Mouse (Mus musculus) stomach, embryonic 15.5 days (tissue): ENCODE results near the gene Kif1b. TPM values are rescaled to one million over a fixed set of nuclear protein-coding genes. Genes with fewer than 3 reads are reported as not detected.

Experiments
- ATAC-seq: fragments of 200-750 bp; cut with Nextera tagmentation; 2 replicates; pipeline ENCODE4 v1.8.0; 2017; ENCODE audit warnings: low read depth, moderate number of reproducible peaks, moderate TSS enrichment; ENCODE audit not compliant: insufficient read depth, low FRiP score
- H3K27ac ChIP-seq: fragments of 300-500 bp; sonication (generic); 2 replicates; pipeline ENCODE4 v1.5.1; 2015; ENCODE audit warnings: mild to moderate bottlenecking, inconsistent platforms
- H3K27me3 ChIP-seq: fragments of 300-500 bp; sonication (generic); replicated peaks from 2 replicates; pipeline ENCODE4 v1.6.1; 2015; ENCODE audit warnings: inconsistent platforms
- H3K36me3 ChIP-seq: fragments of 300-500 bp; sonication (generic); 2 replicates; pipeline ENCODE4 v1.6.1; 2015; ENCODE audit warnings: inconsistent platforms
- H3K4me1 ChIP-seq: fragments of 300-500 bp; sonication (generic); 2 replicates; pipeline ENCODE4 v1.6.1; 2015; ENCODE audit warnings: inconsistent platforms
- H3K4me2 ChIP-seq: fragments of 300-500 bp; sonication (generic); 2 replicates; pipeline ENCODE4 v1.6.1; 2015; ENCODE audit warnings: mild to moderate bottlenecking, inconsistent platforms
- H3K4me3 ChIP-seq: fragments of 300-500 bp; sonication (generic); replicated peaks from 2 replicates; pipeline ENCODE4 v1.5.1; 2015; ENCODE audit warnings: inconsistent platforms
- H3K9ac ChIP-seq: fragments of 300-500 bp; sonication (generic); 2 replicates; pipeline ENCODE4 v1.6.1; 2015; ENCODE audit warnings: inconsistent platforms
- H3K9me3 ChIP-seq: fragments of 300-500 bp; sonication (generic); 2 replicates; pipeline ENCODE4 v1.6.1; 2016; ENCODE audit warnings: inconsistent platforms
- WGBS: fragments of 180-500 bp; shearing (Covaris S2); methylation state at CpG from one replicate; pipeline ENCODE4 v1.1.7; 2015; 5-methylcytosine and 5-hydroxymethylcytosine counted together
- polyA plus RNA-seq: library from polyadenylated mRNA; unstranded; fragments of >200 nt; fragmentation: Nextera tagmentation; extraction: Ambion mirVana; gene quantifications from 2 replicates; pipeline ENCODE4 v1.2.1, GENCODE M21; 2015

The Kif1b gene
- polyA plus RNA-seq, 1 experiment from 2014 or later, result 39.3 TPM

- H3K4me2 ChIP-seq, result no peak overlapping the region
- no peak for ATAC-seq
Measured at GRCm38 (mm10) chr4:149290157-149290750, 17.2 kb downstream of the Kif1b start.

GRCm38 (mm10) chr4:149286287-149287137 is 21.0 kb downstream of the Kif1b start:
- H3K4me2 ChIP-seq, result no peak overlapping the region
- no peak overlapping the region for H3K9ac ChIP-seq
- no peaks in the 10 kb centered on the region; the same call in 1 of the 2 replicates for H3K36me3 ChIP-seq
- WGBS, result 71% methylated on average over 8 of the region's 8 CpGs
- ATAC-seq, result no peak
- no peak overlapping the region for H3K27ac ChIP-seq
- no peaks in the 10 kb centered on the region for H3K9me3 ChIP-seq
- no peaks in the 10 kb centered on the region for H3K27me3 ChIP-seq
- H3K4me3 ChIP-seq, result no peak overlapping the region
- H3K4me1 ChIP-seq, result 0 out of 2 replicates have a peak, but pooled peaks cover 7% of the 10 kb centered on the region

More at GRCm38 (mm10) chr4:149290157-149290750, 17.2 kb downstream of the Kif1b start:
- Histone ChIP-seq H3K27me3 (no peaks in the 10 kb centered on the region), H3K4me3 (no peak overlapping the region), H3K36me3 (no peaks in the 10 kb centered on the region; the same call in 1 of the 2 replicates), H3K9ac (no peak overlapping the region), H3K4me1 (peaks cover 14% of the 10 kb centered on the region; the same call in 1 of the 2 replicates), H3K9me3 (no peaks in the 10 kb centered on the region), H3K27ac (no peak overlapping the region)
- WGBS, result 91% methylated on average over 7 of the region's 7 CpGs

DNA sequence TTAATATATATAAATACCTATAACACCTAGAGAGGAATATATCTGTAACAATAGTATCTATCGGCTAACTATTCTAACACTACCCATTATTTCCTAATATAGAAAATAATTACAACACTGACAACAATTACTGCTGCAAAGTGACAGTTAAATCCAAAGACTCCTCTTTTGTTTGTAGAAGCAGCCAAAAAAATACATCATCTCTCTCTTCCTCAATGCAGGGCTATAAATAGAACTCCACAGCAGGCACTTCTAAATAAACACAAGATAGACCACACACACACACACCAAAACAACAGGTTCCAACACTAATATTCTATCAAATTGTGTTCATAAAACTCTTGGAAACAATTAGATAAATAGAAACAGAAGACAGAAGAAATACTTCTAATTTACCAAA is 21.8 kb downstream of the Kif1b start:
- no peak overlapping the region for H3K27ac ChIP-seq
- H3K4me2 ChIP-seq, result no peak overlapping the region
- H3K4me3 ChIP-seq, result no peak overlapping the region
- ATAC-seq, result no peak
- no peaks in the 10 kb centered on the region; the same call in 1 of the 2 replicates for H3K36me3 ChIP-seq
- 76% methylated on average over 1 of the region's 1 CpGs for WGBS
- no peaks in the 10 kb centered on the region for H3K27me3 ChIP-seq
- H3K4me1 ChIP-seq, result 0 out of 2 replicates have a peak, but pooled peaks cover 7% of the 10 kb centered on the region
- H3K9ac ChIP-seq, result no peak overlapping the region
- H3K9me3 ChIP-seq, result no peaks in the 10 kb centered on the region

GRCm38 (mm10) chr4:149283018-149283417 is 24.5 kb downstream of the Kif1b start:
- no peaks in the 10 kb centered on the region for H3K9me3 ChIP-seq
- H3K27ac ChIP-seq, result no peak overlapping the region
- WGBS, result 74% methylated on average over 3 of the region's 3 CpGs
- no peaks in the 10 kb centered on the region for H3K36me3 ChIP-seq
- 0 out of 2 replicates have a peak, but pooled peaks cover 10% of the 10 kb centered on the region for H3K4me1 ChIP-seq
- no peaks in the 10 kb centered on the region for H3K27me3 ChIP-seq
- no peak for ATAC-seq
- no peak overlapping the region for H3K9ac ChIP-seq
- H3K4me3 ChIP-seq, result no peak overlapping the region
- no peak overlapping the region for H3K4me2 ChIP-seq

- no peaks in the 10 kb centered on the region for H3K36me3 ChIP-seq
- H3K4me2 ChIP-seq, result no peak overlapping the region
- no peak overlapping the region for H3K4me3 ChIP-seq
- H3K4me1 ChIP-seq, result 0 out of 2 replicates have a peak, but pooled peaks cover 10% of the 10 kb centered on the region
- no peaks in the 10 kb centered on the region for H3K27me3 ChIP-seq
- WGBS, result 60% methylated on average over 7 of the region's 7 CpGs
- ATAC-seq, result peak; percentile 34; the same call in 1 of the 2 replicates
- H3K9ac ChIP-seq, result no peak overlapping the region
- no peak overlapping the region for H3K27ac ChIP-seq
- no peaks in the 10 kb centered on the region for H3K9me3 ChIP-seq
Measured at GRCm38 (mm10) chr4:149282025-149282738, 25.3 kb downstream of the Kif1b start.

DNA sequence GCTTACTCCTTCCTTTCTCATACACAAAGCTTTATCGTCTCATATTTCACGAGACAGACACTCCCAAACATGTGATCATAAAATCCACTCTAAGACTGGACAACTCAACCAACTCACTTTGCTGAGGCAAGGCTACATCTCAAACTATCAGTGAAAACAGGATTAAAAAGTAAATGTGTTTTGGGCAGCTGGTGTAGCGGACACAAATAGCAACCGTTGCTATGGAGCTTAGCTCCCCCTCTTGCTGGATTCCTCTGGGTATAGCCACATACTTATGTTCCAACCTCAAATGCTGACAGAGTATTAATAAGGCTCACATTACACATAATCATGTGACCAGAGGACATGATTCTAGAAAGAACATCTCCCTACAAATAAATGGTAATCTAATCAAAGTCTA is 29.9 kb downstream of the Kif1b start:
- peaks cover 10% of the 10 kb centered on the region for H3K36me3 ChIP-seq
- 28% methylated on average over 4 of the region's 4 CpGs for WGBS
- H3K4me3 ChIP-seq, result no peak overlapping the region
- ATAC-seq, result peak; percentile 79; the same call in 1 of the 2 replicates
- 0 out of 2 replicates have a peak, but pooled peaks cover 3% of the 10 kb centered on the region for H3K4me1 ChIP-seq
- H3K27ac ChIP-seq, result no peak overlapping the region
- no peaks in the 10 kb centered on the region for H3K27me3 ChIP-seq
- H3K9me3 ChIP-seq, result no peaks in the 10 kb centered on the region
- no peak overlapping the region for H3K9ac ChIP-seq
- H3K4me2 ChIP-seq, result peak overlapping the region; percentile 27; the same call in 1 of the 2 replicates

GRCm38 (mm10) chr4:149273128-149273527 is 34.4 kb downstream of the Kif1b start:
- no peaks in the 10 kb centered on the region for H3K4me1 ChIP-seq

DNA sequence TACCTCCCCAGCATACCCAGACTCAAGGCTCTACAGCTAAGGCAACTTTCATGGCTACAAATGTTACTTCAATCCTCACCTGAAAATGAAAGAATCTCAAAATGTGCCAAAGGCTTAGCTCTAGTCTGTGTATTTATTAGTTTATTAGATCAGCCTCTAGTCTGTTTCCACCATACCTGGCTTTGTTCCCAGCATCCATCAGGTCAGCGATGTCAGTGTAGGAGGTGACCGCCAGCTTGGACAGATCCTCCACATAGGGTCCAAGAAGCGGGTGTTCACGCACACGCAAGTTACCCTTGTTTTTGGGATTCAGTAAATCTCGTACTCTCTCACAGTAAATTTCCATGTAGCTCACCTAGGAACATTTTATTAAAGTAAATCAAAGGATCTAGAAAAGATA is 37.0 kb downstream of the Kif1b start:
- no peaks in the 10 kb centered on the region for H3K4me1 ChIP-seq
- H3K4me2 ChIP-seq, result no peak overlapping the region
- no peaks in the 10 kb centered on the region for H3K27me3 ChIP-seq
- ATAC-seq, result no peak
- no peaks in the 10 kb centered on the region for H3K9me3 ChIP-seq
- 96% methylated on average over 6 of the region's 6 CpGs for WGBS
- H3K4me3 ChIP-seq, result no peak overlapping the region
- peaks cover 30% of the 10 kb centered on the region for H3K36me3 ChIP-seq
- H3K9ac ChIP-seq, result no peak overlapping the region
- H3K27ac ChIP-seq, result no peak overlapping the region

More at GRCm38 (mm10) chr4:149273128-149273527, 34.4 kb downstream of the Kif1b start:
- 91% methylated on average over 1 of the region's 1 CpGs for WGBS
- peaks cover 24% of the 10 kb centered on the region for H3K36me3 ChIP-seq
- no peak overlapping the region for H3K9ac ChIP-seq
- H3K27me3 ChIP-seq, result no peaks in the 10 kb centered on the region
- H3K4me3 ChIP-seq, result no peak overlapping the region
- H3K9me3 ChIP-seq, result no peaks in the 10 kb centered on the region
- no peak overlapping the region for H3K4me2 ChIP-seq
- no peak for ATAC-seq
- no peak overlapping the region for H3K27ac ChIP-seq

DNA sequence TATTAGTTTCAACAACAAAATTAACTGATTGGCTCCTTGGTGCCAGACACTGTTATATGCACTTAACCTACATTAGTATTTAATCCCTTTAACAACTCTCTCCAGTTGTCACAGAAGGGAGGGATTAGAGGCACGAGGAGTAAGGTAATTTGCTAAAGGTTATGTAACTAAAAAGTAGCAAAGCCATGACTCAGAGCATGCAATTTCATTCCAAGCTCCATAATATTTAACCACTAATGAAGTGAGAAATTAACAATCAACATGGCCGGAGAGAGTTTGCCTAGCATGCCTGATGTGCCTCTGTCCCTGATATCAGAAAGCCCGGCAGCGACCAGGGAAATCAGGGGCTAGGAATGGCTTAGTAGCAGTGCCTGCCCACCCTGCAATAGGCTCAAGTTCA is 38.5 kb downstream of the Kif1b start:
- H3K4me3 ChIP-seq, result no peak overlapping the region
- 80% methylated on average over 4 of the region's 4 CpGs for WGBS
- no peak overlapping the region for H3K4me2 ChIP-seq
- no peaks in the 10 kb centered on the region for H3K9me3 ChIP-seq
- peaks cover 27% of the 10 kb centered on the region for H3K36me3 ChIP-seq
- H3K9ac ChIP-seq, result no peak overlapping the region
- no peaks in the 10 kb centered on the region for H3K4me1 ChIP-seq
- H3K27me3 ChIP-seq, result no peaks in the 10 kb centered on the region
- no peak for ATAC-seq
- H3K27ac ChIP-seq, result no peak overlapping the region

- Histone ChIP-seq H3K4me3 (no peak overlapping the region), H3K9me3 (no peaks in the 10 kb centered on the region), H3K27me3 (no peaks in the 10 kb centered on the region), H3K4me1 (no peaks in the 10 kb centered on the region), H3K9ac (no peak overlapping the region), H3K36me3 (peaks cover 17% of the 10 kb centered on the region), H3K27ac (no peak overlapping the region), H3K4me2 (no peak overlapping the region)
- 94% methylated on average over 2 of the region's 2 CpGs for WGBS
- no peak for ATAC-seq
Measured at GRCm38 (mm10) chr4:149264895-149265294, 42.6 kb downstream of the Kif1b start.

- Histone ChIP-seq H3K9ac (no peak overlapping the region), H3K27me3 (no peaks in the 10 kb centered on the region), H3K9me3 (no peaks in the 10 kb centered on the region), H3K4me1 (no peaks in the 10 kb centered on the region), H3K4me2 (no peak overlapping the region), H3K36me3 (peaks cover 14% of the 10 kb centered on the region), H3K4me3 (no peak overlapping the region), H3K27ac (no peak overlapping the region)
- 90% methylated on average over 9 of the region's 9 CpGs for WGBS
- ATAC-seq, result no peak
Measured at GRCm38 (mm10) chr4:149263218-149263617, 44.3 kb downstream of the Kif1b start.
